Mouse (Mus musculus): ENCODE measurements at regions not wholly inside any gene's neighbourhood (a gene's known extent, or its start where the extent isn't known, plus 50 kb on each side); places are given as distances from the start of the nearest gene placed in this dataset.

DNA sequence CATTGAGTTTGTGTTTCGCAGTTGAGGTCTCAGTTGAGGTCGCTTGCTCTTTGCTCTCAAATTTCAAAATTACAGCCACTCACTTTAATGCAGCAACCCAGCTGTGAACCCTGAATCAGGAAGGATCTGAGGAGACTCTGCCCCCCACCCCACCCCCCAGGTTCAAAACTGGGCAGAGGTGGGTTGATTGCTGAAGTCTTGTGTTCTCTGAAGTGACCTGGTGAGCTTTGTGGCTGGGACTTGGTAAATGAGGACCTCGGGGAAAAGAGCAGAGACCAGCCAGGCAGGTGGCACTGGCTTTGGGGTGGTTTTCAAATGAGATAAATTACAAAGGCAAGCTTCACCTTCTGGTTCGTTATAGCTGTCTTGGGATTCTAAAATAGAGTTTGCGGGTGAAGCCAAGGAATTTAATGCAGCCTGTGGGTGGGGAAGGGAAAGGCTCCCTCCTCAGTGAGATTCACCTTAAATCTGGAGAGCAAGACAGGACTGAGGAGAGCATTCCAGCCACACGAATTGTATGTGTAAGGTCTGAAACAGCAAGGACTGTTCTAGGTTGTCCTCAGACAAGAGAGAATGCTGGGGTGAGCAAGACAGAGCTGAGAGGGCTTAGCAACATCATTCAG is 145.7 kb downstream of the Cxcl12 start:
- TF ChIP-seq POLR2A (IDR thresholded peaks at IDR 0.05; ENCODE audit: borderline replicate concordance, low read depth, low read length) (no peak), CTCF (IDR thresholded peaks at IDR 0.05; ENCODE audit: low read depth, low read length) (no peak)
